Mouse (Mus musculus) kidney, adult 2 months (tissue): ENCODE data around the gene Gpr15.

Source experiments
- CTCF ChIP-seq: fragments of 200-500 bp; conservative IDR thresholded peaks from 2 replicates; pipeline ENCODE4 v1.5.1; 2011; ENCODE audit warnings: low read depth, mild to moderate bottlenecking, control low read depth, low read length, moderate library complexity, mixed read lengths; ENCODE audit not compliant: insufficient read depth, insufficient read length
- POLR2A ChIP-seq: fragments of 200-500 bp; IDR thresholded peaks from one replicate; pipeline ENCODE4 v1.6.1; 2011; ENCODE audit warnings: low read depth, low read length, control low read depth

GRCm38 (mm10) chr16:58751314-58751713, 32.4 kb upstream of the Gpr15 start:
- TF ChIP-seq POLR2A (no peak), CTCF (peak; percentile 23; the same call in 1 of the 2 replicates)
